Mouse (Mus musculus) intestine, embryonic 15.5 days (tissue): ENCODE results near the gene Katnb1. TPM values are rescaled to one million over a fixed set of nuclear protein-coding genes. Genes with fewer than 3 reads are reported as not detected.
A peak's percentile ranks its signal among the peaks of the same experiment; 100 is the strongest.

Experiments used
- ATAC-seq: fragments of 200-750 bp; cut with Nextera tagmentation; 2 replicates; pipeline ENCODE4 v1.8.0; 2017; ENCODE audit warnings: moderate TSS enrichment, moderate library complexity
- H3K27ac ChIP-seq: fragments of 300-500 bp; sonication (generic); 2 replicates; pipeline ENCODE4 v1.5.1; 2015; ENCODE audit warnings: mild to moderate bottlenecking, inconsistent platforms
- H3K27me3 ChIP-seq: fragments of 300-500 bp; sonication (generic); replicated peaks from 2 replicates; pipeline ENCODE4 v1.6.1; 2015; ENCODE audit warnings: inconsistent platforms
- H3K36me3 ChIP-seq: fragments of 300-500 bp; sonication (generic); 2 replicates; pipeline ENCODE4 v1.6.1; 2015; ENCODE audit warnings: inconsistent platforms
- H3K4me1 ChIP-seq: fragments of 300-500 bp; sonication (generic); replicated peaks from 2 replicates; pipeline ENCODE4 v1.6.1; 2015; ENCODE audit warnings: inconsistent platforms
- H3K4me2 ChIP-seq: fragments of 300-500 bp; sonication (generic); replicated peaks from 2 replicates; pipeline ENCODE4 v1.6.1; 2015; ENCODE audit warnings: mild to moderate bottlenecking, inconsistent platforms
- H3K4me3 ChIP-seq: fragments of 300-500 bp; sonication (generic); replicated peaks from 2 replicates; pipeline ENCODE4 v1.5.1; 2015; ENCODE audit warnings: inconsistent platforms
- H3K9ac ChIP-seq: fragments of 300-500 bp; sonication (generic); 2 replicates; pipeline ENCODE4 v1.6.1; 2015; ENCODE audit warnings: inconsistent platforms
- H3K9me3 ChIP-seq: fragments of 300-500 bp; sonication (generic); 2 replicates; pipeline ENCODE4 v1.6.1; 2016; ENCODE audit warnings: inconsistent platforms
- WGBS: fragments of 180-500 bp; shearing (Covaris S2); methylation state at CpG from one replicate; pipeline ENCODE4 v1.1.7; 2015; 5-methylcytosine and 5-hydroxymethylcytosine counted together
- polyA plus RNA-seq: library from polyadenylated mRNA; unstranded; fragments of >200 nt; fragmentation: Nextera tagmentation; extraction: Ambion mirVana; gene quantifications from 2 replicates; pipeline ENCODE4 v1.2.1, GENCODE M21; 2015

Gene Katnb1
- polyA plus RNA-seq, 1 experiment from 2014 or later: 14.6 TPM

DNA sequence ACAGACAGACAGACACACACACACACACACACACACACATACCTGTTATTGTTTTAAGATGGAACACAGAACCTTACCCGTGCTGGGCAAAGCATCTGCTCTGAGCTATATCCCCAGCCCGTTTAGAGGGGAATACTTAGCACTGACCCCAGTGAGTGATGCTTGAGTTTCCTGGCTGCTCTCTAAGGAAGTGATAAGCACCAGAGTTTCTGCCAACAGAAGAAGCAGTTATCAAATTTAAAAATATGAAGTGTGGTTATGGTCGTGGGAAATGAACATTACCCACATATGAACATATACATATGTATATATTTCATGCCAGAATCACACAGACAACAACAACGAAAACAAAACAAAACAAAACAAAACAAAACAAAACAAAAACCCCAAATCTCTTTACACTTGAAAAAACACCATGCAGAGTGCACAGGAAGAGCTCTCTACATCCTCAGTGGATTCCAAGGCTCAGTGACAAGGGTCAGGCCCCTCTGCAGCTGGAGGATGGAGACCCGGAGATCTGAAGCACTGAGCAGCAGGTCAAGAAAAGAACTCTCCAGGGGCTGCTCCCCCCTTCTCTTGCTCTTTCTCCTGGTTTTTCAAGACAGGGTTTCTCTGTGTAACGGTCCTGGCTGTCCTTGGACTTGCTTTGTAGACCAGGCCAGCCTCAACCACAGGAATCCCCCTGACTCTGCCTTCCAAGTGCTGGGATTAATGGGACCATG lies 21.0 kb upstream of the Katnb1 start:
- no peaks in the 10 kb centered on the region for H3K27me3 ChIP-seq
- no peak overlapping the region for H3K4me2 ChIP-seq
- no peak for ATAC-seq
- no peak overlapping the region for H3K27ac ChIP-seq
- no peaks in the 10 kb centered on the region for H3K36me3 ChIP-seq
- H3K4me1 ChIP-seq: no peaks in the 10 kb centered on the region
- H3K4me3 ChIP-seq: no peak overlapping the region
- no peak overlapping the region for H3K9ac ChIP-seq
- no peaks in the 10 kb centered on the region for H3K9me3 ChIP-seq
- WGBS: 57% methylated on average over 6 of the region's 6 CpGs

GRCm38 (mm10) chr8:95064531-95064930 lies 16.5 kb upstream of the Katnb1 start:
- Histone ChIP-seq H3K4me3 (no peak overlapping the region), H3K27me3 (no peaks in the 10 kb centered on the region), H3K4me2 (no peak overlapping the region), H3K4me1 (no peaks in the 10 kb centered on the region), H3K9ac (no peak overlapping the region), H3K9me3 (no peaks in the 10 kb centered on the region), H3K27ac (no peak overlapping the region), H3K36me3 (no peaks in the 10 kb centered on the region)
- no peak for ATAC-seq
- WGBS: 89% methylated on average over 2 of the region's 2 CpGs

- WGBS: 53% methylated on average over 3 of the region's 3 CpGs
- Histone ChIP-seq H3K27me3 (no peaks in the 10 kb centered on the region), H3K9me3 (no peaks in the 10 kb centered on the region), H3K4me2 (no peak overlapping the region), H3K4me1 (no peaks in the 10 kb centered on the region), H3K4me3 (no peak overlapping the region), H3K27ac (no peak overlapping the region), H3K36me3 (no peaks in the 10 kb centered on the region), H3K9ac (no peak overlapping the region)
- ATAC-seq: no peak
Measured at GRCm38 (mm10) chr8:95067582-95067981, 13.4 kb upstream of the Katnb1 start.

- WGBS: 74% methylated on average over 3 of the region's 3 CpGs
- Histone ChIP-seq H3K4me1 (no peaks in the 10 kb centered on the region), H3K27ac (no peak overlapping the region), H3K9ac (no peak overlapping the region), H3K9me3 (no peaks in the 10 kb centered on the region), H3K27me3 (no peaks in the 10 kb centered on the region), H3K36me3 (no peaks in the 10 kb centered on the region), H3K4me2 (no peak overlapping the region), H3K4me3 (no peak overlapping the region)
- ATAC-seq: no peak
Measured at GRCm38 (mm10) chr8:95075504-95075903, 5.5 kb upstream of the Katnb1 start.

- Histone ChIP-seq H3K36me3 (no peaks in the 10 kb centered on the region), H3K4me3 (no peak overlapping the region), H3K9ac (no peak overlapping the region), H3K27me3 (no peaks in the 10 kb centered on the region), H3K4me2 (no peak overlapping the region), H3K4me1 (no peaks in the 10 kb centered on the region), H3K9me3 (no peaks in the 10 kb centered on the region), H3K27ac (no peak overlapping the region)
- ATAC-seq: no peak
- WGBS: 74% methylated on average over 17 of the region's 17 CpGs
Measured at GRCm38 (mm10) chr8:95076151-95076550, 4.8 kb upstream of the Katnb1 start.

- Histone ChIP-seq H3K4me2 (no peak overlapping the region), H3K9me3 (no peaks in the 10 kb centered on the region), H3K27me3 (no peaks in the 10 kb centered on the region), H3K27ac (no peak overlapping the region), H3K4me3 (no peak overlapping the region), H3K9ac (no peak overlapping the region), H3K36me3 (no peaks in the 10 kb centered on the region), H3K4me1 (0 out of 2 replicates have a peak, but pooled peaks cover 5% of the 10 kb centered on the region)
- ATAC-seq: no peak
- WGBS: 77% methylated on average over 3 of the region's 3 CpGs
Measured at GRCm38 (mm10) chr8:95078055-95078454, 2.9 kb upstream of the Katnb1 start.

- no peak for ATAC-seq
- Histone ChIP-seq H3K27me3 (no peaks in the 10 kb centered on the region), H3K27ac (no peak overlapping the region), H3K9ac (no peak overlapping the region), H3K4me1 (0 out of 2 replicates have a peak, but pooled peaks cover 5% of the 10 kb centered on the region), H3K9me3 (no peaks in the 10 kb centered on the region), H3K36me3 (no peaks in the 10 kb centered on the region), H3K4me3 (no peak overlapping the region), H3K4me2 (no peak overlapping the region)
- 87% methylated on average over 4 of the region's 4 CpGs for WGBS
Measured at GRCm38 (mm10) chr8:95079305-95079704, 1.7 kb upstream of the Katnb1 start.

GRCm38 (mm10) chr8:95081650-95082049 lies 664 bp downstream of the Katnb1 start:
- Histone ChIP-seq H3K9me3 (no peaks in the 10 kb centered on the region), H3K4me2 (peak overlapping the region; percentile 87), H3K27me3 (no peaks in the 10 kb centered on the region), H3K4me3 (peak overlapping the region; percentile 70), H3K4me1 (0 out of 2 replicates have a peak, but pooled peaks cover 5% of the 10 kb centered on the region), H3K27ac (peak overlapping the region; percentile 59; the same call in 1 of the 2 replicates), H3K9ac (peak overlapping the region; percentile 70), H3K36me3 (no peaks in the 10 kb centered on the region)
- no peak for ATAC-seq
- 6% methylated on average over 11 of the region's 11 CpGs for WGBS

- Histone ChIP-seq H3K4me3 (no peak overlapping the region), H3K9me3 (no peaks in the 10 kb centered on the region), H3K4me2 (no peak overlapping the region), H3K9ac (no peak overlapping the region), H3K36me3 (0 out of 2 replicates have a peak, but pooled peaks cover 5% of the 10 kb centered on the region), H3K4me1 (0 out of 2 replicates have a peak, but pooled peaks cover 5% of the 10 kb centered on the region), H3K27ac (no peak overlapping the region), H3K27me3 (no peaks in the 10 kb centered on the region)
- ATAC-seq: no peak
- 87% methylated on average over 4 of the region's 4 CpGs for WGBS
Measured at GRCm38 (mm10) chr8:95084261-95084660, 3.3 kb downstream of the Katnb1 start.

GRCm38 (mm10) chr8:95084744-95085431 lies 3.9 kb downstream of the Katnb1 start:
- H3K4me3 ChIP-seq: no peak overlapping the region
- no peaks in the 10 kb centered on the region for H3K9me3 ChIP-seq
- no peak overlapping the region for H3K9ac ChIP-seq
- WGBS: 80% methylated on average over 10 of the region's 10 CpGs
- H3K27ac ChIP-seq: no peak overlapping the region
- 0 out of 2 replicates have a peak, but pooled peaks cover 5% of the 10 kb centered on the region for H3K36me3 ChIP-seq
- H3K27me3 ChIP-seq: no peaks in the 10 kb centered on the region
- H3K4me1 ChIP-seq: 0 out of 2 replicates have a peak, but pooled peaks cover 5% of the 10 kb centered on the region
- no peak overlapping the region for H3K4me2 ChIP-seq
- no peak for ATAC-seq

- Histone ChIP-seq H3K9ac (no peak overlapping the region), H3K4me1 (0 out of 2 replicates have a peak, but pooled peaks cover 5% of the 10 kb centered on the region), H3K4me3 (no peak overlapping the region), H3K27me3 (no peaks in the 10 kb centered on the region), H3K27ac (no peak overlapping the region), H3K36me3 (0 out of 2 replicates have a peak, but pooled peaks cover 5% of the 10 kb centered on the region), H3K9me3 (no peaks in the 10 kb centered on the region), H3K4me2 (no peak overlapping the region)
- WGBS: 82% methylated on average over 7 of the region's 7 CpGs
- ATAC-seq: no peak
Measured at GRCm38 (mm10) chr8:95085432-95086141, 4.6 kb downstream of the Katnb1 start.

DNA sequence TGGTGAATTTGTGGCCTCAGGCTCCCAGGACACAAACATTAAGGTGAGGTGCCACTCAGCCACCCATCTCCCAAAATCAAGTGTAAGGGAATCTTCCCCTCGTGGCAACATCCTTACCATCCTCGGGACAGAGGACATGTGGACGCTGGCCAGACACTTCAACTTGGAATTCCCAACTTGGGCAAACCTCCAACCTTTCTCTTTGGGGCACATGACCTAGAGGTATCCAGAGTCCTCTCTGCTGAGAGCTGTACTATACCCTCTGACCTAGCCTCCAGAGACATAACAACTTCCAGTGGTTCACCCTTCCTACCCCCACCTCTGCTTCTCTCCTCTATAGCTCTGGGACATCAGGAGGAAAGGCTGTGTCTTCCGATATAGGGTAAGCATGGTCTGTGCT lies 12.6 kb downstream of the Katnb1 start:
- ATAC-seq: no peak
- H3K36me3 ChIP-seq: peaks cover 15% of the 10 kb centered on the region
- no peaks in the 10 kb centered on the region for H3K4me1 ChIP-seq
- no peak overlapping the region for H3K9ac ChIP-seq
- H3K4me2 ChIP-seq: no peak overlapping the region
- H3K27ac ChIP-seq: no peak overlapping the region
- H3K9me3 ChIP-seq: no peaks in the 10 kb centered on the region
- no peaks in the 10 kb centered on the region for H3K27me3 ChIP-seq
- no peak overlapping the region for H3K4me3 ChIP-seq
- WGBS: 80% methylated on average over 4 of the region's 4 CpGs
